Mouse (Mus musculus): ENCODE measurements at regions not wholly inside any gene's neighbourhood (a gene's known extent, or its start where the extent isn't known, plus 50 kb on each side); places are given as distances from the start of the nearest gene placed in this dataset.

GRCm38 (mm10) chrX:135069448-135069847 lies 60.4 kb upstream of the Zmat1 start:
- Histone ChIP-seq H3K27me3 (peaks cover 7% of the 10 kb centered on the region; the same call in 1 of the 2 replicates), H3K36me3 (no peaks in the 10 kb centered on the region), H3K4me3 (no peak overlapping the region), H3K9me3 (no peaks in the 10 kb centered on the region), H3K27ac (replicated peaks) (no peak overlapping the region), H3K4me1 (no peaks in the 10 kb centered on the region), H3K4me2 (replicated peaks) (no peak overlapping the region), H3K9ac (replicated peaks) (no peak overlapping the region)
- WGBS, result 18% methylated on average over 1 of the region's 1 CpGs
- ATAC-seq (ENCODE audit: low FRiP score, low read depth), result no peak

- Histone ChIP-seq H3K9me3 (no peaks in the 10 kb centered on the region), H3K4me2 (replicated peaks) (no peak overlapping the region), H3K4me3 (no peak overlapping the region), H3K4me1 (no peaks in the 10 kb centered on the region), H3K27me3 (peaks cover 18% of the 10 kb centered on the region), H3K36me3 (no peaks in the 10 kb centered on the region), H3K9ac (replicated peaks) (no peak overlapping the region), H3K27ac (replicated peaks) (no peak overlapping the region)
- no peak for ATAC-seq (ENCODE audit: low FRiP score, low read depth)
- WGBS, result 84% methylated on average over 3 of the region's 3 CpGs
Measured at GRCm38 (mm10) chrX:135060184-135060583, 51.2 kb upstream of the Zmat1 start.

- ATAC-seq (ENCODE audit: low FRiP score, low read depth), result no peak
- Histone ChIP-seq H3K4me2 (replicated peaks) (no peak overlapping the region), H3K9me3 (no peaks in the 10 kb centered on the region), H3K36me3 (no peaks in the 10 kb centered on the region), H3K4me1 (no peaks in the 10 kb centered on the region), H3K9ac (replicated peaks) (no peak overlapping the region), H3K4me3 (no peak overlapping the region), H3K27ac (replicated peaks) (no peak overlapping the region), H3K27me3 (peaks cover 24% of the 10 kb centered on the region)
- WGBS, result 70% methylated on average over 3 of the region's 3 CpGs
Measured at GRCm38 (mm10) chrX:135058949-135059348, 49.9 kb upstream of the Zmat1 start.

Measured in midbrain, embryonic 12.5 days (tissue).